Mouse (Mus musculus): Measurements from ENCODE around the gene Olfr1501. TPM values are rescaled to one million over a fixed set of nuclear protein-coding genes. Genes with fewer than 3 reads are reported as not detected.

Gene Olfr1501
- polyA plus RNA-seq, 1 experiment from 2014 or later, result not detected

Other genes starting within 250 kb of the Olfr1501 start
- gene Olfr1487, start 233.3 kb downstream of the Olfr1501 start, polyA plus RNA-seq (2015; fragmentation: Nextera tagmentation; extraction: Ambion mirVana), result not detected in 2 replicates
- not detected in 2 replicates for gene Olfr1489, start 219.1 kb downstream of the Olfr1501 start, polyA plus RNA-seq (2015; fragmentation: Nextera tagmentation; extraction: Ambion mirVana)
- not detected in 2 replicates for gene Olfr1490, start 199.6 kb downstream of the Olfr1501 start, polyA plus RNA-seq (2015; fragmentation: Nextera tagmentation; extraction: Ambion mirVana)
- not detected in 2 replicates for gene Olfr1491, start 153.4 kb downstream of the Olfr1501 start, polyA plus RNA-seq (2015; fragmentation: Nextera tagmentation; extraction: Ambion mirVana)
- not detected in 2 replicates for gene Olfr1493-ps1, start 127.4 kb downstream of the Olfr1501 start, polyA plus RNA-seq (2015; fragmentation: Nextera tagmentation; extraction: Ambion mirVana)
- gene Olfr1494, start 111.0 kb downstream of the Olfr1501 start, polyA plus RNA-seq (2015; fragmentation: Nextera tagmentation; extraction: Ambion mirVana), result not detected in 2 replicates
- not detected in 2 replicates for gene Olfr1495, start 86.1 kb downstream of the Olfr1501 start, polyA plus RNA-seq (2015; fragmentation: Nextera tagmentation; extraction: Ambion mirVana)
- not detected in 2 replicates for gene Olfr1496, start 72.8 kb downstream of the Olfr1501 start, polyA plus RNA-seq (2015; fragmentation: Nextera tagmentation; extraction: Ambion mirVana)
- gene Olfr1497, start 52.5 kb downstream of the Olfr1501 start, polyA plus RNA-seq (2015; fragmentation: Nextera tagmentation; extraction: Ambion mirVana), result not detected in 2 replicates
- not detected in 2 replicates for gene Olfr1499, start 31.2 kb downstream of the Olfr1501 start, polyA plus RNA-seq (2015; fragmentation: Nextera tagmentation; extraction: Ambion mirVana)
- gene Olfr1500, start 20.2 kb downstream of the Olfr1501 start, polyA plus RNA-seq (2015; fragmentation: Nextera tagmentation; extraction: Ambion mirVana), result not detected in 2 replicates
- gene Olfr1502, start 11.1 kb upstream of the Olfr1501 start, polyA plus RNA-seq (2015; fragmentation: Nextera tagmentation; extraction: Ambion mirVana), result not detected in 2 replicates
- not detected in 2 replicates for gene Olfr1504, start 47.2 kb upstream of the Olfr1501 start, polyA plus RNA-seq (2015; fragmentation: Nextera tagmentation; extraction: Ambion mirVana)
- not detected in 2 replicates for gene Olfr1505, start 62.8 kb upstream of the Olfr1501 start, polyA plus RNA-seq (2015; fragmentation: Nextera tagmentation; extraction: Ambion mirVana)

All from embryonic facial prominence, embryonic 13.5 days (tissue).